Mouse (Mus musculus): ENCODE results near the gene Spint4.

The Spint4 gene

GRCm38 (mm10) chr2:164731719-164732118 lies 33.4 kb downstream of the Spint4 start:
- no peak for DNase-seq (ENCODE audit: low read depth, low spot score)

- DNase-seq (ENCODE audit: low read depth, low spot score), result no peak
Measured at GRCm38 (mm10) chr2:164733259-164733658, 35.0 kb downstream of the Spint4 start.

GRCm38 (mm10) chr2:164734839-164735238 lies 36.5 kb downstream of the Spint4 start:
- no peak for DNase-seq (ENCODE audit: low read depth, low spot score)

- DNase-seq (ENCODE audit: low read depth, low spot score), result no peak
Measured at GRCm38 (mm10) chr2:164735446-164735845, 37.1 kb downstream of the Spint4 start.

- DNase-seq (ENCODE audit: low read depth, low spot score), result no peak
Measured at GRCm38 (mm10) chr2:164737377-164738090, 39.2 kb downstream of the Spint4 start.

GRCm38 (mm10) chr2:164739876-164740275 lies 41.6 kb downstream of the Spint4 start:
- no peak for DNase-seq (ENCODE audit: low read depth, low spot score)

GRCm38 (mm10) chr2:164744987-164745386 lies 46.7 kb downstream of the Spint4 start:
- DNase-seq (ENCODE audit: low read depth, low spot score), result no peak

- DNase-seq (ENCODE audit: low read depth, low spot score), result peak; percentile 82
Measured at GRCm38 (mm10) chr2:164745843-164746479, 47.7 kb downstream of the Spint4 start, which contains the start of the genes Wfdc3 and Dnttip1. Wfdc3 (minus strand) TSS chr2:164745931. Dnttip1 (plus strand) TSS chr2:164745983.

GRCm38 (mm10) chr2:164746693-164747092 lies 48.4 kb downstream of the Spint4 start:
- DNase-seq (ENCODE audit: low read depth, low spot score), result no peak

GRCm38 (mm10) chr2:164748191-164748590 lies 49.9 kb downstream of the Spint4 start:
- no peak for DNase-seq (ENCODE audit: low read depth, low spot score)

GRCm38 (mm10) chr2:164748991-164749390 lies 50.7 kb downstream of the Spint4 start:
- DNase-seq (ENCODE audit: low read depth, low spot score), result no peak

Data from brain, embryonic 18.5 days (tissue).